Mouse (Mus musculus) brain, embryonic 14.5 days (tissue): ENCODE measurements around the gene Nrgn. TPM values are rescaled to one million over a fixed set of nuclear protein-coding genes. Genes with fewer than 3 reads are reported as not detected.

Source experiments
- DNase-seq: peaks from one replicate; pipeline ENCODE4 v3.0.0-alpha.2; 2011; ENCODE audit warnings: low read depth
- CTCF ChIP-seq: fragments of 200-500 bp; IDR thresholded peaks from 2 replicates; pipeline ENCODE4 v1.5.1; 2012; ENCODE audit warnings: inconsistent platforms, mild to moderate bottlenecking, moderate library complexity, borderline replicate concordance; ENCODE audit not compliant: insufficient read depth, insufficient read length; ENCODE audit errors: extremely low read depth
- POLR2A ChIP-seq: fragments of 200-500 bp; IDR thresholded peaks from 2 replicates; pipeline ENCODE4 v1.6.1; 2012; ENCODE audit warnings: mild to moderate bottlenecking, inconsistent platforms, borderline replicate concordance; ENCODE audit not compliant: poor library complexity, insufficient read depth, insufficient read length, severe bottlenecking; ENCODE audit errors: extremely low read depth
- polyA plus RNA-seq: library from polyadenylated mRNA; depleted of rRNA; stranded (reverse); fragments of >200 nt; gene quantifications from 2 replicates; pipeline ENCODE4 v1.2.3, GENCODE M21; 2012; rRNA removed

Gene Nrgn
- 9.2 and 12.3 TPM in 2 replicates for polyA plus RNA-seq

DNA sequence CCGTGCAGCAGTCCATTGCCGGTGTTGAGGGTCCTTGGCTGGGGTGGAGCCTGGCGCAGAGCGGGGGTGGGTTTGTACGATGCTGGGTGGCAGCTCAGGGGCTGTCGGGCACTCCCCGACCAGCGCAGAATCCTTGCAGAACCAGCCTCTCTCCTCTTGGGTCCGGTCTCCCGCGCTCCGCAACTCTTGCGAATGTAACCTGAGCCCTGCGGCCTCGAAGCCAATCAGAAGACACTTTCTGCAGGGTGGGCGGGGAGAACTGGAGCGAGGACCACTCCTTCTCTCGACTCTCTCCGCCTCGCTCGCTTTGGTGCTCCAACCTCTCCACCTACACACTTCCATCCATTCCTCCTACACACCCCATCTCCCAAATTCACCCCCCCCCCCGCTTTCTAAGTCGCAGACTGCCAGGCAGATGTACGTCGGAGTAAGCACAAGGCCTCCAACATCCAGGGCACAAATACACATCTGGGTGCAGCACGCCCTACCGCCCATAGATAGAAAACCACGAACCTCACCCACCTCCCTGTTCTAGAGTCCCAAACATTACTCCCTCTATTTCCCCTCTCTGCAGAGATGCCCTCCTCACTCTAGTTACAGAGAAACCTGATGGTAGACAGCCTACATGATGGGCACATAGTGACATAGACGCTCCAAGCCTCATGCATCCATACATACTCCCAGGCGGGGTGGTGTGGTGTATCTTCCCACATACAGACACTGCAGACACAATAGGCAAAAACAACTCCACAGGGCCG, at the start of gene Nrgn:
TSS of gene Nrgn (minus strand) at position 369 of the 758 bp plus-strand sequence.
- no peak for TF ChIP-seq POLR2A
- no peak for TF ChIP-seq CTCF
- peak; percentile 94 for DNase-seq

DNA sequence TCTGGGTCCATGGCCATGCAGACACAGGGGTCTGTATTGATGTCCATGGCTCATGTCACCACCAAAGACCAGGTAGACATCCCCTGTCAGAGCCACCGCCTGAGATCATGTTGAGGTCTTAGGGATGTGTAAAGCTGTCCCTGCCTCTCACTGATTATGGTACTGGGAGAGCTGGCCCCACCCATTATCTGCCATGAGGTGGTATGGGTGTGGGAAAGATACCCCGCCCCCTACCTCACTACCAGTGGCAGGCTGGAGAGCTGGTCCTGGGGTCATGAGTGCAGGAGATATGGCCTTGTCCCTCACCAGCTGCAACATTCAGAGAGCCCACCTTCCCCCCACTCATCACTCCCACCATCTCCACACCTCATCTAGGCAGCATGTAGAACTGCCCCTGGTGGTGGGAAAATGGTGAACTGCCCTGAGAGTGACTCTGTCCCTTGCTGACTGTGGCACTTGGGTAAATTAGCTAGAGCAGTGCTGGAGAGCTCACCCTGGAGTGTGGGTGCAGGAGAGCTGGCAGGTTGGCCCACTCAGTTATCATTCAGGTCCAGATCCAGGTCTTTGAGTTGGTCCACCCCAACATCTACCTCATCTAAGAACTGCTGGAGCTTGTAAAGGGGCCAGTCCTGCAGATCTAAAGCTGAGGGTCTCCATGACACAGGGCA, 48.0 kb upstream of the Nrgn start:
- no peak for DNase-seq
- TF ChIP-seq CTCF (no peak), POLR2A (no peak)

DNA sequence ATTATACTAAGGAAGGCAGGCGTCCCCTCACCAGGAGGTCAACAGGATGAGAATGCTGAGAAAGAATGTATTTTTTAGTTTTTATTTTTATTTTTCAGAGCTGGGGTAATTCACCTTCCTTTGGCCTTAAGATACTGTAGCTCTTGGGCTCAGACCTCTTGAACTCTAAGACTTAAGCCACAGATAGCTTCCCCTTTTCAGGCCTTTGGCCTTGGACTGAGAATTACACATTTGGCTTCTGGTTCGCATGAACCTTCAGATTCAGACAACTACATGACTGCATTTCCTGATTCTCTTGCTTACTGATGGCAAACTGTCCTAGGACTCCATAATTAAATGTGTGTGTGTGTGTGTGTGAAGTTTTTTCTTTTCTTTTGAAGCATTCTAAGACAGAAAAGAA, 45.9 kb upstream of the Nrgn start:
- no peak for DNase-seq
- TF ChIP-seq CTCF = no peak
- TF ChIP-seq POLR2A = no peak

DNA sequence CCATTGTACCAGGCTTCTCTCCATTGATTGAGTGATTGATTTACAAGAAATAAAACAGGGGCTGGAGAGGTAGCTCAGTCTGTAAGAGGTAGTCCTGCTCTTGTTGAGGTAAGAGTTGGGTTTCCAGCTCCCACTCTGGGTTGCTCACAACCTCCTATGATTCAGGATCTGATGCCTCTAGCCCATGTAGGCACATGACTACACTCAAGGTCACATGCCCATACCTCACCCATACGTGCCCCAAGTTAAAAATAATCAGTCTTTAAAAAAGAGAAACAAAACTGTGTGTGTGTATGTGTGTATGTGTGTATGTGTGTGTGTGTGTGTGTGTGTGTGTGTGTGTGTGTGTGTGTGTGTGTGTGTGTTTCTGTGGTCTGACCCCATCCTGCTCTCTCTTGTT, 42.9 kb upstream of the Nrgn start:
- no peak for TF ChIP-seq CTCF
- DNase-seq = no peak

DNA sequence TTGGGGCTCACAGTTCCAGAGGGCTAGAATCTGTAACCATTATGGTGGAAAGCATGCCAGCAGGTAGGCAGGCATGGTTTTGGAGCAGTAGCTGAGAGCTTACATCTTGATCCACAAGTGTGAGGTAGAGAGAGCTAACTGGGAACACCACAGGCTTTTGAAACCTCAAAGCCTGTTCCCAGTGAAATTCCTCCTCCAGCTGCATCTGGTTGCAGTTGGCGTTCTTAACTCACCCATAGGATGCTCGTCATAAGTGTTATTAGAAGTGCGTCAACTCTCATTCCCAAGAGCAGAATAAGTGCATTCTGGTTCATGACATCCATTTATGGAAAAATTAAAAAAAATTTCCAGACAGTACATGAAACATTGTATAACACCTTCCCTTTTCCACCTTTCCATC, 41.0 kb upstream of the Nrgn start:
- no peak for DNase-seq
- TF ChIP-seq POLR2A (no peak), CTCF (no peak)

DNA sequence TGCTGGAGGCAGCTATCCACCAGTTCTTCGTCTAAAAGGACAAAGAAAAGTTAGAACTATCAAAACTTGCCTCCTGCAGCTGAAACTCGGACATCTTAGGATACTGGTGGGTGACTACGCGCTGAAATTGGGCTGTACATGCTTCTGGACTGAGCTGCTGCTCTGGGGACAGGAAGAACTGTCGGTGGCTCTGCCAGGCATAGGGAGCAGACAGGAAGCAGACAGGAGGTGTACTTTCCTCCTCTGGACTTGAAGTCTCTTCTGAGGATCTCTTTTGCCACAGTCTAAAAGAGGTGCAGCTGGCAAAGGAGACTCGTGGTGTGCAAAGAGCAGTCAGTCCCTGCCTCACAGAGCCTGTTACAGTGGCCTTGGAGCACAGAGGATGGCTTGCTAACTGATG, 39.9 kb upstream of the Nrgn start:
- DNase-seq = no peak
- TF ChIP-seq POLR2A (no peak), CTCF (no peak)

DNA sequence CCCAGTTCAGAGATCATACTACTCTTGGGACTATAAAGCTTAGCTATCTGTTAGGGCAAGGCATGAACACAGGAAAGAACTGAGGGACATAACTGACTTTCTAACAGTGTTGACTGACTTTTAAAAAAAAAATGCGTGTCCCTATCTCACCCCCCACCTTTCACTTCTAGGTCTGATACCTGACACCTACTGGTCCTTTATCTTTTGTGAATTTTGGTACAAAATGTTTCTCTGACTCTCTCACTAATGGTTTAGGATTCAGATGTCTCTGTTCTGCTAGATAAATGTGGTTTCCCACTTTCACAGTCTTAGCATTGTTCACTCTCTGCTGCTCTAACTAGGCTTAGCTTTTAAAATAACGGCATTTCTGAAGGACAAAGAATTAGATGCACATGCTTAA, 39.3 kb upstream of the Nrgn start:
- DNase-seq = no peak
- TF ChIP-seq CTCF (no peak), POLR2A (no peak)

DNA sequence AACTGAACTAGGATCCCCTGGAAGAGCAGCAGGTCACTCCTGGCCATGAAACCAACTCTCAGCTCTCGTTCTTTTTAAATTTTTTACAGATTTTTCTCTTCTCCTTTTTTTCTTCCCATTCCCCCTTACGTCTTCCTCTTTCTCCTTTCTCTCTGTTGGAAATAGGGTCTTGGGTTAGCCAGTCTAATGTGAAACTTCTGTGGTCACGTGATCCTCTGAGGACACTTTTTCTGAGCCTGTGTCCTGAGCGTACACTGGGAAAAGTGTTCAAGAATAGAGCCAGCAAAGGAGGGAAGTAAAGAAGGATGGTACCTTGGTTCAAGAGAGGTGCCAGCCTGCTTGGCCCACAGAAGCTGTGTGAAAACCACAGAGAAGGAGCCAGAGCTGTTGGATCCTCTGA, 37.7 kb upstream of the Nrgn start:
- TF ChIP-seq POLR2A = no peak
- no peak for TF ChIP-seq CTCF
- no peak for DNase-seq

DNA sequence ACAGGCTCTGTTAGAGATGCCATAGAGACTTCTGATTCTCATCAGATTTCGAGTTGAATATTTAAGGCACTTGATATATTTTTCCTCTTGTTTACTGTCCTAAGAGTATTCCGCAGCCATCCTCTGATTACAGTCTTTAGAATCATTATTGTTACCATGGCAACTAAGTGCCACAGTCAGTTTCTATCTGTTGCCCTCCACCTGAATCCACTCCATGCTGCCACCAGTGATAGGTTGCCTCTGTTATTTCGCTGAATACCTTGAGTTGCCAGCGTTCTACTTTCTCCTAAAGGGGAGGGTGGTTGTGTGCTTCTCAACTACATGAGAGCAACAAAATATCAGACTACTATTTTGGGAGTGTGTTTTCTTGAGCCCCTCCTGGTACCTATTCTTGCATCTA, 34.0 kb upstream of the Nrgn start:
- TF ChIP-seq POLR2A (no peak), CTCF (no peak)
- peak; percentile 53 for DNase-seq

DNA sequence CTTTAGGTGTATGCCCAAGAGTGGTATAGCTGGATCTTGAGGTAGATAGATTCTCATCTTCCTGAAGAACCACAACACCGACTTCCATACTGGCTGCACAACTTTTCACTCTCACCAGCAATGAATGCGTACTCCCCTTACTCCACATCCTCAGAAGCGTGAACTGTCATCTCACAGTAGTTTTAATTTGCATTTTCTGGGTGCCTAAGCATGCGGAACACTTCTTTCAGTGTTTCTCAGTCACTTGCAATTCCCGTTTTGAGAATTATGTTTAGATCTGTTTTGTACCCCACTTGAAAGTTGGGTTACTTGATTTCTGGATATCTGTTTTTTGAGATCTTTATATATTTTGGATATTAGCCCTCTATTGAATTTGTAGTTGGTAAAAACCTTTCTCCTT, 30.9 kb upstream of the Nrgn start:
- no peak for DNase-seq
- no peak for TF ChIP-seq CTCF
- no peak for TF ChIP-seq POLR2A

DNA sequence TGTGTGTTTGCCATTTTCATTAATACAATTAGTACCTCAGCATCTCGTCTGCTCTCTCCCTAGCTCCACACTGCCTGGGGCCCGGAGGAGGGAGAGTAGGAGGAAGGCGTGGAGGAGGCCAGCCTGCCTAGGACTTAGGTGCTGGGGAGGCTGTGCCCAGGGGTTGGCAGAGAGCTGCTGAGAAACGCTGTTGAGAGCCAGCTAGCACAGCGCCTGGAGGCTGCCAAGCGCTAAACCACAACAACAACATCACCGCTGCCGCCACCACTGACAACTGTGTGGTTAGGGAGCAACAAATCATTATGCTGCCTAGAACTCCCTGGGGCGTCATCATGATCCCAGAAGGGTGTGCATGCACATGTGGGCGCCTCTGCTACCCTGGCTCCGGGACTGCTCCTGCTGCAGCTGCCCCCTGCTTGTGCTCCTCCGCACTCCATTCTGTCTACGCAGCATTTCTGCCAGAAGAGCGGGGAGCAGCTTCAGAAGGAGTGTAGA, 23.8 kb upstream of the Nrgn start:
- DNase-seq = peak; percentile 79

More for the DNA sequence above, 23.8 kb upstream of the Nrgn start:
- no peak for TF ChIP-seq CTCF
- no peak for TF ChIP-seq POLR2A
